Mouse (Mus musculus): ENCODE measurements at regions not wholly inside any gene's neighbourhood (a gene's known extent, or its start where the extent isn't known, plus 50 kb on each side); places are given as distances from the start of the nearest gene placed in this dataset.

- DNase-seq = peak; percentile 84
These were observed 100.0 kb upstream of the Irx4 start for GRCm38 (mm10) chr13:73160289-73160688.

GRCm38 (mm10) chr13:73170301-73170700, 90.0 kb upstream of the Irx4 start:
- no peak for DNase-seq

DNA sequence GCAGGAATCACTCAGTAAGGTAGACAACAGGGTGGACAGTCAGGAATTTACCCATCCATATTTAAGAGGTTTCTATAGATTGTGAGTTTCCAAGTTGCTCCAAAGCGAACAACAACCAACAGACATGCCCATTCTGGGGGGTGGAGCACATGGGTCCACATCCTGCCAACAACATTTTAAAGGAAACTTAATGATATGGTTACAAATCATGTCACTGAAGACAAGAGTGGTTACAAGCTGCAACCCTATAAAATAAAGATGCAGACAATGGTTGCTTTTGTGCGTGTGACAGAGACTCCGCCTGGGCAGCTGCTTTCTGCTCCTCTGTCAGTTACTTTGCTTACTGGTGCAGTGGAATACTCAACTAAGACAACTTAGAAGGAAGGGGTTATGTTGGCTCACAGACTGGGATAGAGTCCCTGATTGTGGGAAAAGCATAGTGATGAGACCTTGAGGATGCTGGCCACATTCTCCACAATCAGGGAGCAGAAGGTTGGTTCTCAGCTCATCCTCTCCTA, 52.3 kb upstream of the Irx4 start:
- DNase-seq = no peak

Measured in kidney, adult 18-20 months (tissue).